Mouse (Mus musculus) kidney, embryonic 15.5 days (tissue): Measurements from ENCODE around the gene Spata22. TPM values are rescaled to one million over a fixed set of nuclear protein-coding genes. Genes with fewer than 3 reads are reported as not detected.
"Not testable (repeated sequence)": the region's sequence is repeated elsewhere in the genome, so short reads cannot be mapped to it uniquely, and the experiment has no call there.

Experiments
- ATAC-seq: fragments of 200-750 bp; cut with Nextera tagmentation; replicated peaks from 2 replicates; pipeline ENCODE4 v1.8.0; 2017; ENCODE audit warnings: moderate TSS enrichment; ENCODE audit not compliant: low FRiP score
- H3K27ac ChIP-seq: fragments of 300-500 bp; sonication (generic); 2 replicates; pipeline ENCODE4 v1.5.1; 2015; ENCODE audit warnings: mild to moderate bottlenecking, inconsistent platforms
- H3K27me3 ChIP-seq: fragments of 300-500 bp; sonication (generic); 2 replicates; pipeline ENCODE4 v1.6.1; 2015; ENCODE audit warnings: inconsistent platforms
- H3K36me3 ChIP-seq: fragments of 300-500 bp; sonication (generic); 2 replicates; pipeline ENCODE4 v1.6.1; 2015; ENCODE audit warnings: inconsistent platforms
- H3K4me1 ChIP-seq: fragments of 300-500 bp; sonication (generic); 2 replicates; pipeline ENCODE4 v1.6.1; 2015; ENCODE audit warnings: inconsistent platforms
- H3K4me2 ChIP-seq: fragments of 300-500 bp; sonication (generic); 2 replicates; pipeline ENCODE4 v1.6.1; 2015; ENCODE audit warnings: moderate library complexity, mild to moderate bottlenecking, inconsistent platforms
- H3K4me3 ChIP-seq: fragments of 300-500 bp; sonication (generic); replicated peaks from 2 replicates; pipeline ENCODE4 v1.5.1; 2015; ENCODE audit warnings: mild to moderate bottlenecking, inconsistent platforms
- H3K9ac ChIP-seq: fragments of 300-500 bp; sonication (generic); 2 replicates; pipeline ENCODE4 v1.6.1; 2015; ENCODE audit warnings: mild to moderate bottlenecking, inconsistent platforms
- H3K9me3 ChIP-seq: fragments of 300-500 bp; sonication (generic); replicated peaks from 2 replicates; pipeline ENCODE4 v1.6.1; 2016; ENCODE audit warnings: inconsistent platforms
- WGBS: fragments of 180-500 bp; shearing (Covaris S2); methylation state at CpG from one replicate; pipeline ENCODE4 v1.1.7; 2015; ENCODE audit warnings: mixed read lengths; 5-methylcytosine and 5-hydroxymethylcytosine counted together
- polyA plus RNA-seq: library from polyadenylated mRNA; unstranded; fragments of >200 nt; fragmentation: Nextera tagmentation; extraction: Ambion mirVana; gene quantifications from 2 replicates; pipeline ENCODE4 v1.2.1, GENCODE M21; 2015

Spata22 gene
- polyA plus RNA-seq = 0.32 and 0.33 TPM in 2 replicates

- no peaks in the 10 kb centered on the region for H3K36me3 ChIP-seq
- H3K4me1 ChIP-seq = peaks cover 8% of the 10 kb centered on the region; the same call in 1 of the 2 replicates
- H3K27ac ChIP-seq = no peak within 1 kb of the TSS
- ATAC-seq = no peak
- 82% methylated on average over 27 of the region's 27 CpGs for WGBS
- no peak within 1 kb of the TSS for H3K9ac ChIP-seq
- H3K9me3 ChIP-seq = no peaks in the 10 kb centered on the region
- no peak within 1 kb of the TSS for H3K4me2 ChIP-seq
- no peaks in the 10 kb centered on the region for H3K27me3 ChIP-seq
- H3K4me3 ChIP-seq = no peak within 1 kb of the TSS
These were observed at the start of gene Spata22, which contains the start of the genes Aspa and Gm49340 for GRCm38 (mm10) chr11:73329442-73329841. Spata22 (plus strand) TSS chr11:73329741. Aspa (minus strand) TSS chr11:73329596. Gm49340 (plus strand) TSS chr11:73329741.

- Histone ChIP-seq H3K9ac (no peak overlapping the region), H3K27ac (0 out of 2 replicates have a peak overlapping the region, but pooled peaks have one; percentile 6), H3K4me1 (peaks cover 40% of the 10 kb centered on the region), H3K27me3 (no peaks in the 10 kb centered on the region), H3K4me3 (no peak overlapping the region), H3K4me2 (0 out of 2 replicates have a peak overlapping the region, but pooled peaks have one; percentile 5), H3K9me3 (no peaks in the 10 kb centered on the region), H3K36me3 (no peaks in the 10 kb centered on the region)
- WGBS = 17% methylated on average over 5 of the region's 5 CpGs
- no peak for ATAC-seq
These were observed 48.8 kb upstream of the Spata22 start for GRCm38 (mm10) chr11:73280710-73281109.

GRCm38 (mm10) chr11:73281528-73282027, 48.0 kb upstream of the Spata22 start:
- WGBS = under 1% methylated on average over 16 of the region's 16 CpGs
- no peak overlapping the region for H3K9ac ChIP-seq

GRCm38 (mm10) chr11:73283369-73283768, 46.2 kb upstream of the Spata22 start:
- no peak overlapping the region for H3K9ac ChIP-seq
- H3K4me3 ChIP-seq = no peak overlapping the region
- no peaks in the 10 kb centered on the region for H3K9me3 ChIP-seq
- peak; percentile 69 for ATAC-seq
- no peaks in the 10 kb centered on the region for H3K27me3 ChIP-seq
- WGBS = 34% methylated on average over 9 of the region's 9 CpGs
- H3K36me3 ChIP-seq = no peaks in the 10 kb centered on the region
- no peak overlapping the region for H3K4me2 ChIP-seq
- peak overlapping the region; percentile 27; the same call in 1 of the 2 replicates for H3K27ac ChIP-seq
- H3K4me1 ChIP-seq = peaks cover 40% of the 10 kb centered on the region

More at GRCm38 (mm10) chr11:73281528-73282027, 48.0 kb upstream of the Spata22 start:
- H3K4me1 ChIP-seq = peaks cover 40% of the 10 kb centered on the region
- no peaks in the 10 kb centered on the region for H3K36me3 ChIP-seq
- no peaks in the 10 kb centered on the region for H3K27me3 ChIP-seq
- peak overlapping the region; percentile 67 for H3K4me2 ChIP-seq
- peak; percentile 76 for ATAC-seq
- no peaks in the 10 kb centered on the region for H3K9me3 ChIP-seq
- no peak overlapping the region for H3K27ac ChIP-seq
- H3K4me3 ChIP-seq = peak overlapping the region; percentile 43

- WGBS = 50% methylated on average over 1 of the region's 1 CpGs
- Histone ChIP-seq H3K27me3 (no peaks in the 10 kb centered on the region), H3K4me1 (peaks cover 40% of the 10 kb centered on the region), H3K9ac (no peak overlapping the region), H3K27ac (peak overlapping the region; percentile 27), H3K4me3 (no peak overlapping the region), H3K9me3 (no peaks in the 10 kb centered on the region), H3K36me3 (no peaks in the 10 kb centered on the region), H3K4me2 (no peak overlapping the region)
- no peak for ATAC-seq
These were observed 45.6 kb upstream of the Spata22 start for GRCm38 (mm10) chr11:73283926-73284325.

GRCm38 (mm10) chr11:73284351-73284750, 45.2 kb upstream of the Spata22 start:
- Histone ChIP-seq H3K4me1 (peaks cover 40% of the 10 kb centered on the region), H3K27ac (peak overlapping the region; percentile 2; the same call in 1 of the 2 replicates), H3K4me3 (no peak overlapping the region), H3K27me3 (no peaks in the 10 kb centered on the region), H3K9me3 (no peaks in the 10 kb centered on the region), H3K9ac (no peak overlapping the region), H3K36me3 (no peaks in the 10 kb centered on the region), H3K4me2 (no peak overlapping the region)
- no peak for ATAC-seq

GRCm38 (mm10) chr11:73289621-73290020, 39.9 kb upstream of the Spata22 start:
- no peaks in the 10 kb centered on the region for H3K36me3 ChIP-seq
- H3K9ac ChIP-seq = no peak overlapping the region
- H3K4me3 ChIP-seq = no peak overlapping the region
- no peak overlapping the region for H3K27ac ChIP-seq
- 80% methylated on average over 1 of the region's 1 CpGs for WGBS
- no peaks in the 10 kb centered on the region for H3K27me3 ChIP-seq
- H3K4me1 ChIP-seq = no peaks in the 10 kb centered on the region
- ATAC-seq = no peak
- no peak overlapping the region for H3K4me2 ChIP-seq
- H3K9me3 ChIP-seq = no peaks in the 10 kb centered on the region

- H3K4me1 ChIP-seq = no peaks in the 10 kb centered on the region
- no peaks in the 10 kb centered on the region for H3K36me3 ChIP-seq
- no peak for ATAC-seq
- H3K4me3 ChIP-seq = no peak overlapping the region
- 63% methylated on average over 2 of the region's 2 CpGs for WGBS
- no peak overlapping the region for H3K9ac ChIP-seq
- no peak overlapping the region for H3K4me2 ChIP-seq
- no peak overlapping the region for H3K27ac ChIP-seq
- H3K27me3 ChIP-seq = no peaks in the 10 kb centered on the region
- H3K9me3 ChIP-seq = no peaks in the 10 kb centered on the region
These were observed 26.4 kb upstream of the Spata22 start for GRCm38 (mm10) chr11:73303123-73303522.

- H3K27ac ChIP-seq = no peak overlapping the region
- no peak for ATAC-seq
- H3K4me2 ChIP-seq = no peak overlapping the region
- no peak overlapping the region for H3K9ac ChIP-seq
- WGBS = 54% methylated on average over 3 of the region's 3 CpGs
- H3K27me3 ChIP-seq = no peaks in the 10 kb centered on the region
- H3K4me1 ChIP-seq = no peaks in the 10 kb centered on the region
- H3K36me3 ChIP-seq = no peaks in the 10 kb centered on the region
- H3K4me3 ChIP-seq = no peak overlapping the region
- H3K9me3 ChIP-seq = no peaks in the 10 kb centered on the region
These were observed 13.6 kb upstream of the Spata22 start for GRCm38 (mm10) chr11:73315961-73316360.

- not testable (repeated sequence) for H3K4me1 ChIP-seq, ATAC-seq, H3K27me3 ChIP-seq, H3K9ac ChIP-seq, H3K9me3 ChIP-seq, H3K36me3 ChIP-seq, H3K27ac ChIP-seq, H3K4me2 ChIP-seq, H3K4me3 ChIP-seq
- WGBS = 77% methylated on average over 2 of the region's 2 CpGs
These were observed 11.0 kb upstream of the Spata22 start for GRCm38 (mm10) chr11:73318581-73318980.

- 95% methylated on average over 13 of the region's 13 CpGs for WGBS
- H3K27me3 ChIP-seq, H3K4me1 ChIP-seq, H3K9ac ChIP-seq, H3K9me3 ChIP-seq, H3K36me3 ChIP-seq, H3K4me3 ChIP-seq, H3K27ac ChIP-seq, H3K4me2 ChIP-seq, ATAC-seq: not testable (repeated sequence)
These were observed 8.5 kb upstream of the Spata22 start for GRCm38 (mm10) chr11:73321064-73321463.

GRCm38 (mm10) chr11:73323906-73324830, 5.4 kb upstream of the Spata22 start:
- 60% methylated on average over 9 of the region's 9 CpGs for WGBS
- 0 out of 2 replicates have a peak, but pooled peaks have one; percentile 46 for ATAC-seq
- Histone ChIP-seq H3K36me3 (no peaks in the 10 kb centered on the region), H3K4me2 (no peak overlapping the region), H3K27ac (0 out of 2 replicates have a peak overlapping the region, but pooled peaks have one; percentile 19), H3K9me3 (no peaks in the 10 kb centered on the region), H3K4me1 (peaks cover 8% of the 10 kb centered on the region; the same call in 1 of the 2 replicates), H3K4me3 (peak overlapping the region; percentile 6; the same call in 1 of the 2 replicates), H3K9ac (no peak overlapping the region), H3K27me3 (no peaks in the 10 kb centered on the region)
